Mouse (Mus musculus): ENCODE data around the gene Cd79a. TPM values are rescaled to one million over a fixed set of nuclear protein-coding genes. Genes with fewer than 3 reads are reported as not detected.

The Cd79a gene
- not detected in 2 replicates for polyA plus RNA-seq (2014; fragmentation: Nextera tagmentation; extraction: Ambion mirVana)

GRCm38 (mm10) chr7:24897224-24897623 lies at the start of gene Cd79a:
Cd79a (plus strand) TSS chr7:24897381.
- H3K4me2 ChIP-seq (ENCODE audit: low read length): no peak within 1 kb of the TSS
- no peak within 1 kb of the TSS for H3K27ac ChIP-seq (ENCODE audit: low read depth, low read length)
- H3K9me3 ChIP-seq (replicated peaks; ENCODE audit: control insufficient read depth, low read length): no peaks in the 10 kb centered on the region
- ATAC-seq (no peak), DNase-seq (ENCODE audit: low spot score) (no peak)
- no peaks in the 10 kb centered on the region for H3K27me3 ChIP-seq (replicated peaks; ENCODE audit: control insufficient read depth, insufficient read depth, low read length)
- H3K36me3 ChIP-seq (ENCODE audit: control insufficient read depth, insufficient read depth, low read length): no peaks in the 10 kb centered on the region
- H3K4me1 ChIP-seq (ENCODE audit: control insufficient read depth, insufficient read depth, low read length): no peaks in the 10 kb centered on the region
- H3K9ac ChIP-seq (ENCODE audit: low read length): no peak within 1 kb of the TSS
- WGBS: 85% methylated on average over 12 of the region's 12 CpGs
- H3K4me3 ChIP-seq (ENCODE audit: low read depth, low read length): no peak within 1 kb of the TSS

- DNase-seq (ENCODE audit: low spot score) (no peak), ATAC-seq (no peak)
- Histone ChIP-seq H3K4me1 (ENCODE audit: control insufficient read depth, insufficient read depth, low read length) (no peaks in the 10 kb centered on the region), H3K9me3 (replicated peaks; ENCODE audit: control insufficient read depth, low read length) (no peaks in the 10 kb centered on the region), H3K9ac (ENCODE audit: low read length) (no peak overlapping the region), H3K27me3 (replicated peaks; ENCODE audit: control insufficient read depth, insufficient read depth, low read length) (no peaks in the 10 kb centered on the region), H3K27ac (ENCODE audit: low read depth, low read length) (no peak overlapping the region), H3K4me2 (ENCODE audit: low read length) (no peak overlapping the region), H3K36me3 (ENCODE audit: control insufficient read depth, insufficient read depth, low read length) (no peaks in the 10 kb centered on the region), H3K4me3 (ENCODE audit: low read depth, low read length) (no peak overlapping the region)
- WGBS: 33% methylated on average over 5 of the region's 5 CpGs
Observed at GRCm38 (mm10) chr7:24850162-24850561, 47.0 kb upstream of the Cd79a start.

- Histone ChIP-seq H3K36me3 (ENCODE audit: control insufficient read depth, insufficient read depth, low read length) (no peaks in the 10 kb centered on the region), H3K9ac (ENCODE audit: low read length) (no peak overlapping the region), H3K4me2 (ENCODE audit: low read length) (no peak overlapping the region), H3K4me1 (ENCODE audit: control insufficient read depth, insufficient read depth, low read length) (no peaks in the 10 kb centered on the region), H3K9me3 (replicated peaks; ENCODE audit: control insufficient read depth, low read length) (no peaks in the 10 kb centered on the region), H3K27ac (ENCODE audit: low read depth, low read length) (no peak overlapping the region), H3K4me3 (ENCODE audit: low read depth, low read length) (no peak overlapping the region), H3K27me3 (replicated peaks; ENCODE audit: control insufficient read depth, insufficient read depth, low read length) (no peaks in the 10 kb centered on the region)
- ATAC-seq (no peak), DNase-seq (ENCODE audit: low spot score) (no peak)
- 43% methylated on average over 6 of the region's 6 CpGs for WGBS
Observed at GRCm38 (mm10) chr7:24850899-24851303, 46.3 kb upstream of the Cd79a start.

GRCm38 (mm10) chr7:24851596-24852325 lies 45.4 kb upstream of the Cd79a start:
- no peak overlapping the region for H3K4me3 ChIP-seq (ENCODE audit: low read depth, low read length)
- no peak overlapping the region for H3K4me2 ChIP-seq (ENCODE audit: low read length)
- H3K4me1 ChIP-seq (ENCODE audit: control insufficient read depth, insufficient read depth, low read length): no peaks in the 10 kb centered on the region
- H3K27ac ChIP-seq (ENCODE audit: low read depth, low read length): no peak overlapping the region
- DNase-seq (ENCODE audit: low spot score): no peak
- H3K9me3 ChIP-seq (replicated peaks; ENCODE audit: control insufficient read depth, low read length): no peaks in the 10 kb centered on the region
- H3K9ac ChIP-seq (ENCODE audit: low read length): no peak overlapping the region
- 79% methylated on average over 5 of the region's 5 CpGs for WGBS
- no peaks in the 10 kb centered on the region for H3K36me3 ChIP-seq (ENCODE audit: control insufficient read depth, insufficient read depth, low read length)
- no peaks in the 10 kb centered on the region for H3K27me3 ChIP-seq (replicated peaks; ENCODE audit: control insufficient read depth, insufficient read depth, low read length)
- no peak for ATAC-seq

GRCm38 (mm10) chr7:24852557-24853232 lies 44.5 kb upstream of the Cd79a start:
- Histone ChIP-seq H3K27ac (ENCODE audit: low read depth, low read length) (no peak overlapping the region), H3K27me3 (replicated peaks; ENCODE audit: control insufficient read depth, insufficient read depth, low read length) (no peaks in the 10 kb centered on the region), H3K36me3 (ENCODE audit: control insufficient read depth, insufficient read depth, low read length) (no peaks in the 10 kb centered on the region), H3K4me1 (ENCODE audit: control insufficient read depth, insufficient read depth, low read length) (no peaks in the 10 kb centered on the region), H3K4me3 (ENCODE audit: low read depth, low read length) (no peak overlapping the region), H3K9ac (ENCODE audit: low read length) (no peak overlapping the region), H3K4me2 (ENCODE audit: low read length) (no peak overlapping the region), H3K9me3 (replicated peaks; ENCODE audit: control insufficient read depth, low read length) (no peaks in the 10 kb centered on the region)
- DNase-seq (ENCODE audit: low spot score) (no peak), ATAC-seq (no peak)
- WGBS: 85% methylated on average over 8 of the region's 8 CpGs

- Histone ChIP-seq H3K4me1 (ENCODE audit: control insufficient read depth, insufficient read depth, low read length) (no peaks in the 10 kb centered on the region), H3K4me2 (ENCODE audit: low read length) (no peak overlapping the region), H3K9ac (ENCODE audit: low read length) (no peak overlapping the region), H3K9me3 (replicated peaks; ENCODE audit: control insufficient read depth, low read length) (no peaks in the 10 kb centered on the region), H3K27me3 (replicated peaks; ENCODE audit: control insufficient read depth, insufficient read depth, low read length) (no peaks in the 10 kb centered on the region), H3K36me3 (ENCODE audit: control insufficient read depth, insufficient read depth, low read length) (no peaks in the 10 kb centered on the region), H3K27ac (ENCODE audit: low read depth, low read length) (no peak overlapping the region), H3K4me3 (ENCODE audit: low read depth, low read length) (no peak overlapping the region)
- ATAC-seq (no peak), DNase-seq (ENCODE audit: low spot score) (no peak)
Observed at GRCm38 (mm10) chr7:24853233-24853563, 44.0 kb upstream of the Cd79a start.

GRCm38 (mm10) chr7:24853695-24854094 lies 43.5 kb upstream of the Cd79a start:
- no peak overlapping the region for H3K4me2 ChIP-seq (ENCODE audit: low read length)
- no peak for ATAC-seq
- H3K27me3 ChIP-seq (replicated peaks; ENCODE audit: control insufficient read depth, insufficient read depth, low read length): no peaks in the 10 kb centered on the region

GRCm38 (mm10) chr7:24856460-24857120 lies 40.6 kb upstream of the Cd79a start:
- Histone ChIP-seq H3K4me1 (ENCODE audit: control insufficient read depth, insufficient read depth, low read length) (no peaks in the 10 kb centered on the region), H3K9ac (ENCODE audit: low read length) (no peak overlapping the region), H3K27me3 (replicated peaks; ENCODE audit: control insufficient read depth, insufficient read depth, low read length) (no peaks in the 10 kb centered on the region), H3K9me3 (replicated peaks; ENCODE audit: control insufficient read depth, low read length) (no peaks in the 10 kb centered on the region), H3K36me3 (ENCODE audit: control insufficient read depth, insufficient read depth, low read length) (no peaks in the 10 kb centered on the region), H3K27ac (ENCODE audit: low read depth, low read length) (no peak overlapping the region), H3K4me3 (ENCODE audit: low read depth, low read length) (no peak overlapping the region), H3K4me2 (ENCODE audit: low read length) (no peak overlapping the region)
- 28% methylated on average over 6 of the region's 6 CpGs for WGBS
- no peak for DNase-seq (ENCODE audit: low spot score)
- no peak for ATAC-seq

More at GRCm38 (mm10) chr7:24853695-24854094, 43.5 kb upstream of the Cd79a start:
- H3K4me3 ChIP-seq (ENCODE audit: low read depth, low read length): no peak overlapping the region
- H3K36me3 ChIP-seq (ENCODE audit: control insufficient read depth, insufficient read depth, low read length): no peaks in the 10 kb centered on the region
- 51% methylated on average over 7 of the region's 7 CpGs for WGBS
- DNase-seq (ENCODE audit: low spot score): no peak
- H3K9ac ChIP-seq (ENCODE audit: low read length): no peak overlapping the region
- H3K9me3 ChIP-seq (replicated peaks; ENCODE audit: control insufficient read depth, low read length): no peaks in the 10 kb centered on the region
- no peaks in the 10 kb centered on the region for H3K4me1 ChIP-seq (ENCODE audit: control insufficient read depth, insufficient read depth, low read length)
- H3K27ac ChIP-seq (ENCODE audit: low read depth, low read length): no peak overlapping the region

- H3K36me3 ChIP-seq (ENCODE audit: control insufficient read depth, insufficient read depth, low read length): no peaks in the 10 kb centered on the region
- H3K4me1 ChIP-seq (ENCODE audit: control insufficient read depth, insufficient read depth, low read length): no peaks in the 10 kb centered on the region
- DNase-seq (ENCODE audit: low spot score): no peak
- H3K9me3 ChIP-seq (replicated peaks; ENCODE audit: control insufficient read depth, low read length): no peaks in the 10 kb centered on the region
- no peak overlapping the region for H3K4me2 ChIP-seq (ENCODE audit: low read length)
- no peak for ATAC-seq
- WGBS: 83% methylated on average over 5 of the region's 5 CpGs
- no peaks in the 10 kb centered on the region for H3K27me3 ChIP-seq (replicated peaks; ENCODE audit: control insufficient read depth, insufficient read depth, low read length)
- no peak overlapping the region for H3K27ac ChIP-seq (ENCODE audit: low read depth, low read length)
- H3K4me3 ChIP-seq (ENCODE audit: low read depth, low read length): no peak overlapping the region
- H3K9ac ChIP-seq (ENCODE audit: low read length): no peak overlapping the region
Observed at GRCm38 (mm10) chr7:24859234-24859633, 37.9 kb upstream of the Cd79a start.
